Mouse (Mus musculus): ENCODE data around the gene Caly. TPM values are rescaled to one million over a fixed set of nuclear protein-coding genes. Genes with fewer than 3 reads are reported as not detected.

Caly gene
- polyA plus RNA-seq, 1 experiment from 2014 or later, result 21.5 TPM

- 87% methylated on average over 4 of the region's 4 CpGs for WGBS
- Histone ChIP-seq H3K27ac (no peak overlapping the region), H3K4me1 (peaks cover 37% of the 10 kb centered on the region), H3K9me3 (no peaks in the 10 kb centered on the region), H3K4me3 (replicated peaks) (no peak overlapping the region), H3K4me2 (no peak overlapping the region), H3K36me3 (replicated peaks) (no peaks in the 10 kb centered on the region), H3K9ac (no peak overlapping the region), H3K27me3 (peaks cover 90% of the 10 kb centered on the region)
- ATAC-seq (ENCODE audit: low FRiP score), result no peak
Measured at GRCm38 (mm10) chr7:140054124-140054523, 28.2 kb downstream of the Caly start.

GRCm38 (mm10) chr7:140049115-140049689 is 33.1 kb downstream of the Caly start:
- WGBS, result under 1% methylated on average over 34 of the region's 34 CpGs
- Histone ChIP-seq H3K4me2 (peak overlapping the region; percentile 63), H3K27me3 (peaks cover 98% of the 10 kb centered on the region), H3K9ac (peak overlapping the region; percentile 33; the same call in 1 of the 2 replicates), H3K36me3 (replicated peaks) (no peaks in the 10 kb centered on the region), H3K4me3 (replicated peaks) (peak overlapping the region; percentile 41), H3K27ac (no peak overlapping the region), H3K9me3 (no peaks in the 10 kb centered on the region), H3K4me1 (peaks cover 26% of the 10 kb centered on the region)
- ATAC-seq (ENCODE audit: low FRiP score), result peak; percentile 75

GRCm38 (mm10) chr7:140048361-140049114 is 33.8 kb downstream of the Caly start, which contains the start of gene Msx3:
Msx3 (minus strand) TSS chr7:140049089.
- Histone ChIP-seq H3K9ac (peak within 1 kb of the TSS; percentile 33; the same call in 1 of the 2 replicates), H3K9me3 (no peaks in the 10 kb centered on the region), H3K36me3 (replicated peaks) (no peaks in the 10 kb centered on the region), H3K4me1 (peaks cover 26% of the 10 kb centered on the region), H3K27ac (no peak within 1 kb of the TSS), H3K4me2 (peak within 1 kb of the TSS; percentile 63), H3K4me3 (replicated peaks) (peak within 1 kb of the TSS; percentile 41), H3K27me3 (peaks cover 96% of the 10 kb centered on the region)
- under 1% methylated on average over 55 of the region's 56 CpGs for WGBS
- peak; percentile 39 for ATAC-seq (ENCODE audit: low FRiP score)

GRCm38 (mm10) chr7:140047811-140048311 is 34.5 kb downstream of the Caly start:
- Histone ChIP-seq H3K4me3 (replicated peaks) (peak overlapping the region; percentile 41), H3K4me2 (peak overlapping the region; percentile 63), H3K4me1 (peaks cover 26% of the 10 kb centered on the region), H3K36me3 (replicated peaks) (no peaks in the 10 kb centered on the region), H3K27ac (no peak overlapping the region), H3K9ac (0 out of 2 replicates have a peak overlapping the region, but pooled peaks have one; percentile 26), H3K9me3 (no peaks in the 10 kb centered on the region), H3K27me3 (peaks cover 90% of the 10 kb centered on the region)
- under 1% methylated on average over 33 of the region's 33 CpGs for WGBS
- ATAC-seq (ENCODE audit: low FRiP score), result 0 out of 2 replicates have a peak, but pooled peaks have one; percentile 14

- WGBS, result 81% methylated on average over 4 of the region's 4 CpGs
- Histone ChIP-seq H3K36me3 (replicated peaks) (peaks cover 8% of the 10 kb centered on the region), H3K9ac (no peak overlapping the region), H3K27me3 (peaks cover 73% of the 10 kb centered on the region), H3K4me1 (peaks cover 26% of the 10 kb centered on the region), H3K4me2 (no peak overlapping the region), H3K4me3 (replicated peaks) (no peak overlapping the region), H3K27ac (no peak overlapping the region), H3K9me3 (no peaks in the 10 kb centered on the region)
- ATAC-seq (ENCODE audit: low FRiP score), result no peak
Measured at GRCm38 (mm10) chr7:140045546-140045945, 36.8 kb downstream of the Caly start.

GRCm38 (mm10) chr7:140042728-140043127 is 39.6 kb downstream of the Caly start:
- Histone ChIP-seq H3K27me3 (peaks cover 45% of the 10 kb centered on the region), H3K4me2 (no peak overlapping the region), H3K9me3 (no peaks in the 10 kb centered on the region), H3K36me3 (replicated peaks) (peaks cover 22% of the 10 kb centered on the region), H3K9ac (no peak overlapping the region), H3K27ac (no peak overlapping the region), H3K4me1 (peaks cover 4% of the 10 kb centered on the region; the same call in 1 of the 2 replicates), H3K4me3 (replicated peaks) (no peak overlapping the region)
- ATAC-seq (ENCODE audit: low FRiP score), result no peak
- WGBS, result 65% methylated on average over 3 of the region's 3 CpGs

GRCm38 (mm10) chr7:140037171-140037555 is 45.2 kb downstream of the Caly start:
- Histone ChIP-seq H3K4me1 (peaks cover 26% of the 10 kb centered on the region), H3K4me2 (peak overlapping the region; percentile 88), H3K9ac (peak overlapping the region; percentile 80), H3K4me3 (replicated peaks) (peak overlapping the region; percentile 86), H3K27ac (no peak overlapping the region), H3K9me3 (no peaks in the 10 kb centered on the region), H3K36me3 (replicated peaks) (peaks cover 39% of the 10 kb centered on the region), H3K27me3 (0 out of 2 replicates have a peak, but pooled peaks cover 4% of the 10 kb centered on the region)
- ATAC-seq (ENCODE audit: low FRiP score), result no peak
- WGBS, result 59% methylated on average over 3 of the region's 3 CpGs

GRCm38 (mm10) chr7:140036281-140037170 is 45.8 kb downstream of the Caly start, which contains the start of the genes Zfp511 and Tubgcp2:
Zfp511 (plus strand) TSS chr7:140036391.
Tubgcp2 (minus strand) TSS chr7:140036669.
- peaks cover 26% of the 10 kb centered on the region for H3K4me1 ChIP-seq
- peak within 1 kb of the TSS; percentile 92 for H3K27ac ChIP-seq
- H3K36me3 ChIP-seq (replicated peaks), result peaks cover 45% of the 10 kb centered on the region
- WGBS, result 1% methylated on average over 69 of the region's 69 CpGs
- H3K9ac ChIP-seq, result peak within 1 kb of the TSS; percentile 80
- peak; percentile 96 for ATAC-seq (ENCODE audit: low FRiP score)
- peak within 1 kb of the TSS; percentile 86 for H3K4me3 ChIP-seq (replicated peaks)
- H3K4me2 ChIP-seq, result peak within 1 kb of the TSS; percentile 88
- 0 out of 2 replicates have a peak, but pooled peaks cover 4% of the 10 kb centered on the region for H3K27me3 ChIP-seq
- no peaks in the 10 kb centered on the region for H3K9me3 ChIP-seq

GRCm38 (mm10) chr7:140035456-140035855 is 46.9 kb downstream of the Caly start:
- H3K27me3 ChIP-seq, result 0 out of 2 replicates have a peak, but pooled peaks cover 4% of the 10 kb centered on the region
- peak overlapping the region; percentile 86 for H3K4me3 ChIP-seq (replicated peaks)
- H3K27ac ChIP-seq, result peak overlapping the region; percentile 92; the same call in 1 of the 2 replicates
- H3K4me2 ChIP-seq, result peak overlapping the region; percentile 88
- WGBS, result 24% methylated on average over 7 of the region's 7 CpGs
- peak overlapping the region; percentile 80 for H3K9ac ChIP-seq
- no peaks in the 10 kb centered on the region for H3K9me3 ChIP-seq
- H3K36me3 ChIP-seq (replicated peaks), result peaks cover 47% of the 10 kb centered on the region
- peaks cover 26% of the 10 kb centered on the region for H3K4me1 ChIP-seq
- ATAC-seq (ENCODE audit: low FRiP score), result no peak

- Histone ChIP-seq H3K9me3 (no peaks in the 10 kb centered on the region), H3K4me2 (no peak overlapping the region), H3K36me3 (replicated peaks) (peaks cover 54% of the 10 kb centered on the region), H3K27me3 (0 out of 2 replicates have a peak, but pooled peaks cover 4% of the 10 kb centered on the region), H3K27ac (no peak overlapping the region), H3K9ac (no peak overlapping the region), H3K4me3 (replicated peaks) (no peak overlapping the region), H3K4me1 (peaks cover 26% of the 10 kb centered on the region)
- 94% methylated on average over 9 of the region's 9 CpGs for WGBS
- ATAC-seq (ENCODE audit: low FRiP score), result no peak
Measured at GRCm38 (mm10) chr7:140033386-140033785, 49.0 kb downstream of the Caly start.

- WGBS, result 96% methylated on average over 10 of the region's 10 CpGs
- H3K36me3 ChIP-seq (replicated peaks), result peaks cover 59% of the 10 kb centered on the region
- no peak overlapping the region for H3K9ac ChIP-seq
Measured at GRCm38 (mm10) chr7:140032366-140032765, 50.0 kb downstream of the Caly start.

More at GRCm38 (mm10) chr7:140032366-140032765, 50.0 kb downstream of the Caly start:
- Histone ChIP-seq H3K4me2 (no peak overlapping the region), H3K27me3 (0 out of 2 replicates have a peak, but pooled peaks cover under 1% of the 10 kb centered on the region), H3K27ac (no peak overlapping the region), H3K4me1 (peaks cover 24% of the 10 kb centered on the region), H3K9me3 (no peaks in the 10 kb centered on the region), H3K4me3 (replicated peaks) (no peak overlapping the region)
- ATAC-seq (ENCODE audit: low FRiP score), result no peak

All from forebrain, embryonic 12.5 days (tissue).